Mouse (Mus musculus): ENCODE data around the gene Rplp1. TPM values are rescaled to one million over a fixed set of nuclear protein-coding genes. Genes with fewer than 3 reads are reported as not detected.

Gene Rplp1
- polyA plus RNA-seq, 1 experiment from 2014 or later: 825 TPM

DNA sequence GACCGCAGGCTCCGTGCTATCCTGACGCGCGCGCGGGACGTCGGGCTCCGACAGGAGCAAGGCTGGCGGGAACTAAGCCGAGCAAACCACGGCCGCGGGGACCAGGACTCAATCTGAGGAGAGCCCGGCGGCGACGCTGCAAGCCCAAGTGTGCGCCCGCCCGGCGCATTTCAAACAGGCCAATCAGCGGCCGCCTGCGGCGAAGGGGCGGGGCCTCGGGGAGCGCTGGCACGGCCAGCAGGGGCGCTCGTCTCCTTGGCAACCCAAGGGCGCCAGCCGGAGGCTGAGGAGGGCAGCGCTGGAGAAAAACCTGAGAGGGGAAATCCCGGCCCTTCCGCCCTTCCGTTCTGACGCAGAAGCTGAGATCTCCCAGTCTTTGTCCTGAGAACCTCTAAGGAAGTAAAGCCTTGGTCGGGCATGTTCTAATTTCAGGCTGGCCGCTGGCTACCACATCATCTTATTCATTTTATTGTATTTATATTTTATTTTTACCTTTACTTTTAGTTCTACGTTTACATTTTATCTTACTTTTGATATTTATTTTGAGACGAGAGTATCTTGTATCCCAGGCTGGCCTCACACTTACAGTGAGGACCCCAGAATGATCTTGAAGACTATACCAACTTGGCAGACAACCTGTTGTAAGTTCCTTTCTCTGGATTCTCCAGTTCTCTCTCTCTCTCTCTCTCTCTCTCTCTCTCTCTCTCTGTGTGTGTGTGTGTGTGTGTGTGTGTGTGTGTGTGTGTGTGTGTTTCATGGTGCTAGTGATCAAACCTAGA lies 32.5 kb upstream of the Rplp1 start, which contains the start of gene Kif23:
TSS of gene Kif23 (minus strand) at position 152 of the 779 bp plus-strand sequence.
- Histone ChIP-seq H3K4me3 (ENCODE audit: low read depth, low read length) (peak within 1 kb of the TSS; percentile 84), H3K9ac (ENCODE audit: low read depth, low read length) (peak within 1 kb of the TSS; percentile 87), H3K36me3 (ENCODE audit: control insufficient read depth, insufficient read depth) (peaks cover 20% of the 10 kb centered on the region), H3K27ac (ENCODE audit: low read length) (peak within 1 kb of the TSS; percentile 79), H3K4me1 (ENCODE audit: control insufficient read depth, low read depth, low read length) (peaks cover 20% of the 10 kb centered on the region), H3K27me3 (ENCODE audit: control insufficient read depth, insufficient read depth, low read depth, low read length) (no peaks in the 10 kb centered on the region; the same call in 1 of the 2 replicates), H3K9me3 (replicated peaks; ENCODE audit: control insufficient read depth, low read length) (no peaks in the 10 kb centered on the region), H3K4me2 (ENCODE audit: low read depth, low read length) (peak within 1 kb of the TSS; percentile 69)
- under 1% methylated on average over 44 of the region's 44 CpGs for WGBS (ENCODE audit: insufficient replicate concordance)
- ATAC-seq (ENCODE audit: low read depth): peak; percentile 93

DNA sequence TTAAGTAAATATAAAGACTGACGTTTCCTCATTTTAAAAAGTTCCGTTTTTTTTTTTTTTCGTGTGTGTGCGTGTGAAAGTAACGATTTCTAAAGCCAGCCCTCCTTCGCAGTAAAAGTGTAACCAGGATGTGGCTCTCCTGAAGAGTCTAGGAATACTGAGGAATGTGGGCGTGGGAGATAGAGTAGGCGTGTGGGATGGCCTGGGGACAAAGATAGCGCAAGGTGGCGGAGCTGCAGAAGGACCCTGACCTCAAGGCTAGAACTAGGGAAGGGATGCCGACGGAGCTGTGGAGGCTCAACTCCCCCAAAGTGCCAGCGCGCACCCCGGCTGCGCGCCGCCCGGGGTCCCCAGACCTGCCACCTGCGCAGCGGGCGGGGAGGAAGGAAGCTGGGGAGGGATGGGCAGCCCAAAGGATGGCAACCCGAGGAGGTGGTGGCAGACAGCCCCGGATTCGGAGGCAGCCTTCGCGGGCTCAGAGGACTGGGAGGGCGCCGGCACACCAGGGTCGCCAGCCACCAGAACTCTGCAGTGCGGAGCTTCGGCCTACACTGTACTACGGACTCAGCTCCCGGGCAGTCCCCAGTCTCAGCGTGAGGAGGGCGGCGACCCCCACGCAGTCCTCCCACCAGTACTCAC lies 31.8 kb upstream of the Rplp1 start:
- peak; percentile 80 for ATAC-seq (ENCODE audit: low read depth)
- peak overlapping the region; percentile 87 for H3K9ac ChIP-seq (ENCODE audit: low read depth, low read length)
- no peaks in the 10 kb centered on the region for H3K9me3 ChIP-seq (replicated peaks; ENCODE audit: control insufficient read depth, low read length)
- H3K27ac ChIP-seq (ENCODE audit: low read length): peak overlapping the region; percentile 79
- under 1% methylated on average over 37 of the region's 38 CpGs for WGBS (ENCODE audit: insufficient replicate concordance)
- H3K4me2 ChIP-seq (ENCODE audit: low read depth, low read length): peak overlapping the region; percentile 69
- H3K4me3 ChIP-seq (ENCODE audit: low read depth, low read length): peak overlapping the region; percentile 84
- no peaks in the 10 kb centered on the region; the same call in 1 of the 2 replicates for H3K27me3 ChIP-seq (ENCODE audit: control insufficient read depth, insufficient read depth, low read depth, low read length)
- peaks cover 24% of the 10 kb centered on the region for H3K36me3 ChIP-seq (ENCODE audit: control insufficient read depth, insufficient read depth)
- peaks cover 20% of the 10 kb centered on the region for H3K4me1 ChIP-seq (ENCODE audit: control insufficient read depth, low read depth, low read length)

GRCm38 (mm10) chr9:61941054-61941453 lies 26.7 kb upstream of the Rplp1 start:
- peaks cover 69% of the 10 kb centered on the region for H3K36me3 ChIP-seq (ENCODE audit: control insufficient read depth, insufficient read depth)
- H3K4me3 ChIP-seq (ENCODE audit: low read depth, low read length): no peak overlapping the region
- no peaks in the 10 kb centered on the region for H3K9me3 ChIP-seq (replicated peaks; ENCODE audit: control insufficient read depth, low read length)
- peaks cover 7% of the 10 kb centered on the region for H3K4me1 ChIP-seq (ENCODE audit: control insufficient read depth, low read depth, low read length)
- H3K4me2 ChIP-seq (ENCODE audit: low read depth, low read length): no peak overlapping the region
- no peak for ATAC-seq (ENCODE audit: low read depth)
- no peak overlapping the region for H3K27ac ChIP-seq (ENCODE audit: low read length)
- no peak overlapping the region for H3K9ac ChIP-seq (ENCODE audit: low read depth, low read length)
- H3K27me3 ChIP-seq (ENCODE audit: control insufficient read depth, insufficient read depth, low read depth, low read length): no peaks in the 10 kb centered on the region
- 39% methylated on average over 3 of the region's 3 CpGs for WGBS (ENCODE audit: insufficient replicate concordance)

- Histone ChIP-seq H3K9me3 (replicated peaks; ENCODE audit: control insufficient read depth, low read length) (no peaks in the 10 kb centered on the region), H3K36me3 (ENCODE audit: control insufficient read depth, insufficient read depth) (peaks cover 77% of the 10 kb centered on the region), H3K27ac (ENCODE audit: low read length) (no peak overlapping the region), H3K9ac (ENCODE audit: low read depth, low read length) (no peak overlapping the region), H3K4me3 (ENCODE audit: low read depth, low read length) (no peak overlapping the region), H3K27me3 (ENCODE audit: control insufficient read depth, insufficient read depth, low read depth, low read length) (no peaks in the 10 kb centered on the region), H3K4me1 (ENCODE audit: control insufficient read depth, low read depth, low read length) (no peaks in the 10 kb centered on the region), H3K4me2 (ENCODE audit: low read depth, low read length) (no peak overlapping the region)
- WGBS (ENCODE audit: insufficient replicate concordance): 48% methylated on average over 2 of the region's 2 CpGs
- ATAC-seq (ENCODE audit: low read depth): no peak
These were observed 19.0 kb upstream of the Rplp1 start for GRCm38 (mm10) chr9:61933333-61933732.

GRCm38 (mm10) chr9:61932009-61932408 lies 17.7 kb upstream of the Rplp1 start:
- Histone ChIP-seq H3K36me3 (ENCODE audit: control insufficient read depth, insufficient read depth) (peaks cover 69% of the 10 kb centered on the region), H3K9me3 (replicated peaks; ENCODE audit: control insufficient read depth, low read length) (no peaks in the 10 kb centered on the region), H3K4me2 (ENCODE audit: low read depth, low read length) (no peak overlapping the region), H3K9ac (ENCODE audit: low read depth, low read length) (no peak overlapping the region), H3K27ac (ENCODE audit: low read length) (no peak overlapping the region), H3K27me3 (ENCODE audit: control insufficient read depth, insufficient read depth, low read depth, low read length) (no peaks in the 10 kb centered on the region), H3K4me3 (ENCODE audit: low read depth, low read length) (no peak overlapping the region), H3K4me1 (ENCODE audit: control insufficient read depth, low read depth, low read length) (no peaks in the 10 kb centered on the region)
- no peak for ATAC-seq (ENCODE audit: low read depth)
- 25% methylated on average over 3 of the region's 3 CpGs for WGBS (ENCODE audit: insufficient replicate concordance)

DNA sequence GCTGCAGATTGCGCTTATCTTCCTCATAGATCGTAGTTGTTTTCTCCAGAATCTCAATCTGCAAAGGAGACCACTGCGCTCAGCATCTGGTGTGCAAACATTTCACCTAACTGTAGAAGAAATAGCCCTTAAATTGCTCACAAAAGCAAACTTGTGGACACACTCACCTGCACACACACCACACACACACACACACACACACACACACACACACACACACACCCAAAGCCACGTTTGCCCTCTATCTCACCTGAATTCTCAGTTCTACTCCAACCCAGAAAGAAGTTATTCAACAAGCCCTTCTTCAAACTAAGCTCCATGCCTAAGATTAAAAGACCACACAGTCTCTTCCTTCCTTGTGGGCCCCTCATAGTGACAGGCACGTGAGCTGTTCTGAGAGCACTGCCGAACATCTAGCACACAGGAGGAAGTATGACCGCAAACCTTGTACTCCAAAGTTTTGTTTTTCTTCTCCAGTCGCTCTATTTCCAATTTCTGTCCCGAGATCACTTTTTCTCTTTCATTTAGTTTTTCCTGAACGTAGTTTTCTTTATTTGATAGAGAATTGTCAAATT lies 10.8 kb upstream of the Rplp1 start:
- no peak for ATAC-seq (ENCODE audit: low read depth)
- 36% methylated on average over 10 of the region's 10 CpGs for WGBS (ENCODE audit: insufficient replicate concordance)
- H3K4me1 ChIP-seq (ENCODE audit: control insufficient read depth, low read depth, low read length): peaks cover 3% of the 10 kb centered on the region
- H3K4me3 ChIP-seq (ENCODE audit: low read depth, low read length): no peak overlapping the region
- H3K27ac ChIP-seq (ENCODE audit: low read length): no peak overlapping the region
- no peaks in the 10 kb centered on the region for H3K9me3 ChIP-seq (replicated peaks; ENCODE audit: control insufficient read depth, low read length)
- H3K27me3 ChIP-seq (ENCODE audit: control insufficient read depth, insufficient read depth, low read depth, low read length): no peaks in the 10 kb centered on the region
- H3K4me2 ChIP-seq (ENCODE audit: low read depth, low read length): no peak overlapping the region
- H3K9ac ChIP-seq (ENCODE audit: low read depth, low read length): no peak overlapping the region
- peaks cover 77% of the 10 kb centered on the region for H3K36me3 ChIP-seq (ENCODE audit: control insufficient read depth, insufficient read depth)

GRCm38 (mm10) chr9:61920331-61920730 lies 6.0 kb upstream of the Rplp1 start:
- Histone ChIP-seq H3K36me3 (ENCODE audit: control insufficient read depth, insufficient read depth) (peaks cover 71% of the 10 kb centered on the region), H3K27ac (ENCODE audit: low read length) (no peak overlapping the region), H3K4me1 (ENCODE audit: control insufficient read depth, low read depth, low read length) (peaks cover 9% of the 10 kb centered on the region), H3K9ac (ENCODE audit: low read depth, low read length) (no peak overlapping the region), H3K4me3 (ENCODE audit: low read depth, low read length) (no peak overlapping the region), H3K9me3 (replicated peaks; ENCODE audit: control insufficient read depth, low read length) (no peaks in the 10 kb centered on the region), H3K4me2 (ENCODE audit: low read depth, low read length) (no peak overlapping the region), H3K27me3 (ENCODE audit: control insufficient read depth, insufficient read depth, low read depth, low read length) (no peaks in the 10 kb centered on the region)
- WGBS (ENCODE audit: insufficient replicate concordance): 29% methylated on average over 6 of the region's 6 CpGs
- ATAC-seq (ENCODE audit: low read depth): peak; percentile 35; the same call in 1 of the 2 replicates

DNA sequence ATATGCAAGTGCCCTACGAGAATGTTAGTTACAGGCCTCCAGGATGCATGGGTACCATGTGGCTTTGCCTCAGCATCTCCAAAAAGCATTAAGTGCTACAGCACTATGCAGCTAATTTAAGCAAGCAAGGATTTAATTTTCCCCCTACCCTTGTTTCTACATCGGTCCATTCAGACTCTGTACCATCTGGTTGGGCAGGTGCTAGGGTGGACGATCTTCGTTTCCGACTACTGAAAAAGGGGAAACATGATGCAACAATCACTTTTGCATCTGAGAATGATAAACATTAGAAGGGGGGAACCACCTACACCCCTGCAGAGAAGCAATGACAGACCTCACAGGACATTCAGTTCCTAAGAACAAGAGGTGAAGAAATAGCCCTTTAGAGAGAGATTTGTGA lies 5.1 kb upstream of the Rplp1 start:
- WGBS (ENCODE audit: insufficient replicate concordance): 84% methylated on average over 5 of the region's 5 CpGs
- Histone ChIP-seq H3K9ac (ENCODE audit: low read depth, low read length) (no peak overlapping the region), H3K27me3 (ENCODE audit: control insufficient read depth, insufficient read depth, low read depth, low read length) (no peaks in the 10 kb centered on the region), H3K4me3 (ENCODE audit: low read depth, low read length) (no peak overlapping the region), H3K4me2 (ENCODE audit: low read depth, low read length) (no peak overlapping the region), H3K4me1 (ENCODE audit: control insufficient read depth, low read depth, low read length) (peaks cover 14% of the 10 kb centered on the region), H3K36me3 (ENCODE audit: control insufficient read depth, insufficient read depth) (peaks cover 62% of the 10 kb centered on the region), H3K9me3 (replicated peaks; ENCODE audit: control insufficient read depth, low read length) (no peaks in the 10 kb centered on the region), H3K27ac (ENCODE audit: low read length) (no peak overlapping the region)
- ATAC-seq (ENCODE audit: low read depth): no peak

DNA sequence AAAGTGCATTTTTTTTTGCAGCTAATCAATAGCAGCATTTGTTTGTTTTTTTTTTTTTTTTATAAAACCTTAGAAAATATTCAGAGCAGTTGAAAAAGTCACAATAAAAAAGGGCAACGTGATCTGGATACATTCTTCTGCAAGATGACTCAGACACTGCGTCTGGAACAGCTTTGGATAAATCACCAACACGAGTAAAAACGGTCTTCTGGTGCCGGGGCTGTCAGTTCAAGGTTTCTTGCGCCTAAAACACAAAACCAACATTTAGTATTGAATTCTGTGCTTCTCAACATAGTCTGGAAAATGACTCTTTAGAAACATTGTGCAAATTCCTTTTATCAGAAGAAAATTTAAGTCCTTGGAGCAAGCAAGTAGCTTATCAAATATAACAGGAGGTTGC lies 3.1 kb upstream of the Rplp1 start:
- WGBS (ENCODE audit: insufficient replicate concordance): 91% methylated on average over 6 of the region's 6 CpGs
- Histone ChIP-seq H3K36me3 (ENCODE audit: control insufficient read depth, insufficient read depth) (peaks cover 54% of the 10 kb centered on the region), H3K9me3 (replicated peaks; ENCODE audit: control insufficient read depth, low read length) (no peaks in the 10 kb centered on the region), H3K4me3 (ENCODE audit: low read depth, low read length) (no peak overlapping the region), H3K9ac (ENCODE audit: low read depth, low read length) (no peak overlapping the region), H3K27me3 (ENCODE audit: control insufficient read depth, insufficient read depth, low read depth, low read length) (no peaks in the 10 kb centered on the region), H3K4me1 (ENCODE audit: control insufficient read depth, low read depth, low read length) (peaks cover 25% of the 10 kb centered on the region), H3K27ac (ENCODE audit: low read length) (no peak overlapping the region), H3K4me2 (ENCODE audit: low read depth, low read length) (no peak overlapping the region)
- ATAC-seq (ENCODE audit: low read depth): no peak
